Mouse (Mus musculus) forebrain, embryonic 11.5 days (tissue): Measurements from ENCODE around the gene Tmem121b. TPM values are rescaled to one million over a fixed set of nuclear protein-coding genes. Genes with fewer than 3 reads are reported as not detected.

Source experiments
- polyA plus RNA-seq: library from polyadenylated mRNA; unstranded; fragments of >200 nt; fragmentation: Nextera tagmentation; extraction: Ambion mirVana; gene quantifications from 2 replicates; pipeline ENCODE4 v1.2.1, GENCODE M21; 2014

Gene Tmem121b
- polyA plus RNA-seq, 1 experiment from 2014 or later: 1.4 TPM

Other genes with a start within 250 kb of the Tmem121b start
- gene D330020A13Rik, start 199.4 kb downstream of the Tmem121b start, polyA plus RNA-seq: not detected in 2 replicates
- not detected in 2 replicates for gene B4galnt3, start 199.2 kb downstream of the Tmem121b start, polyA plus RNA-seq
- 53.8 and 58.6 TPM in 2 replicates for gene Kdm5a, start 129.7 kb downstream of the Tmem121b start, polyA plus RNA-seq
- 29.2 and 30.2 TPM in 2 replicates for gene Ccdc77, start 129.4 kb downstream of the Tmem121b start, polyA plus RNA-seq
- 2.6 and 3.6 TPM in 2 replicates for gene Il17ra, start 30.6 kb downstream of the Tmem121b start, polyA plus RNA-seq
- 15.2 and 18.2 TPM in 2 replicates for gene Hdhd5, start 37.5 kb upstream of the Tmem121b start, polyA plus RNA-seq
- 20.4 and 22.0 TPM in 2 replicates for gene Cecr2, start 172.6 kb upstream of the Tmem121b start, polyA plus RNA-seq